Mouse (Mus musculus) lung, embryonic 15.5 days (tissue): Measurements from ENCODE around the gene Prss33. TPM values are rescaled to one million over a fixed set of nuclear protein-coding genes. Genes with fewer than 3 reads are reported as not detected.

Experiments used
- ATAC-seq: fragments of 200-750 bp; cut with Nextera tagmentation; 2 replicates; pipeline ENCODE4 v1.8.0; 2017; ENCODE audit warnings: moderate number of reproducible peaks, borderline replicate concordance; ENCODE audit not compliant: low FRiP score, low TSS enrichment; ENCODE audit errors: extremely low read depth
- H3K27ac ChIP-seq: fragments of 300-500 bp; sonication (generic); 2 replicates; pipeline ENCODE4 v1.5.1; 2015; ENCODE audit warnings: moderate library complexity, mild to moderate bottlenecking, inconsistent platforms
- H3K27me3 ChIP-seq: fragments of 300-500 bp; sonication (generic); 2 replicates; pipeline ENCODE4 v1.6.1; 2015; ENCODE audit warnings: inconsistent platforms
- H3K36me3 ChIP-seq: fragments of 300-500 bp; sonication (generic); 2 replicates; pipeline ENCODE4 v1.6.1; 2015; ENCODE audit warnings: inconsistent platforms
- H3K4me1 ChIP-seq: fragments of 300-500 bp; sonication (generic); 2 replicates; pipeline ENCODE4 v1.6.1; 2015; ENCODE audit warnings: inconsistent platforms
- H3K4me2 ChIP-seq: fragments of 300-500 bp; sonication (generic); 2 replicates; pipeline ENCODE4 v1.6.1; 2015; ENCODE audit warnings: inconsistent platforms, mild to moderate bottlenecking, moderate library complexity
- H3K4me3 ChIP-seq: fragments of 300-500 bp; sonication (generic); 2 replicates; pipeline ENCODE4 v1.5.1; 2015; ENCODE audit warnings: mild to moderate bottlenecking, inconsistent platforms
- H3K9ac ChIP-seq: fragments of 300-500 bp; sonication (generic); 2 replicates; pipeline ENCODE4 v1.6.1; 2015; ENCODE audit warnings: inconsistent platforms
- H3K9me3 ChIP-seq: fragments of 300-500 bp; sonication (generic); 2 replicates; pipeline ENCODE4 v1.6.1; 2016; ENCODE audit warnings: inconsistent platforms
- WGBS: fragments of 180-500 bp; shearing (Covaris S2); methylation state at CpG from one replicate; pipeline ENCODE4 v1.1.7; 2015; 5-methylcytosine and 5-hydroxymethylcytosine counted together
- polyA plus RNA-seq: library from polyadenylated mRNA; unstranded; fragments of >200 nt; fragmentation: Nextera tagmentation; extraction: Ambion mirVana; gene quantifications from 2 replicates; pipeline ENCODE4 v1.2.1, GENCODE M21; 2015

The Prss33 gene
- polyA plus RNA-seq, 1 experiment from 2014 or later: 0.12 TPM

DNA sequence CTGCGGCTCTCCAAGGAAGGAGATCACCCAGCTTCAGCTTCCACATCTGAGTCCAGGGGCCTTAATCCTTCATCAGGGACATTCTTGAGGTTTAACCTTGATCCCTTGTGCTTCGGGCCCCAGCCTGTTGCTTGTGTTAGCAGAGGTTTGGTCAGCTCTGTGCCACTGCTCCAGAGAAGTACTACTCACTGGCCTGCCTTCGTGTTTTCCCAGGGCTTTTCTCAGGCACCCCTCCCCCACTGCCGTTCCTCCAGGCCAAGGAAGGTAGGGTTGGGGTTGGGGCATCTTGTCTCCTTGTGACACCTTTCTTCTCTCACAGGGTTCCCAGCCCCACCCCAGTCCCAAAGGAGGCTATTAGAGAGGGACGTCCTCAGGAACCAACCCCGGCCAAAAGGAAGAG is 13.8 kb downstream of the Prss33 start:
- ATAC-seq: peak; percentile 27; the same call in 1 of the 2 replicates
- no peak overlapping the region for H3K9ac ChIP-seq
- 54% methylated on average over 5 of the region's 6 CpGs for WGBS
- peaks cover 12% of the 10 kb centered on the region; the same call in 1 of the 2 replicates for H3K9me3 ChIP-seq
- no peak overlapping the region for H3K4me3 ChIP-seq
- no peak overlapping the region for H3K27ac ChIP-seq
- no peak overlapping the region for H3K4me2 ChIP-seq
- H3K27me3 ChIP-seq: no peaks in the 10 kb centered on the region
- H3K36me3 ChIP-seq: peaks cover 97% of the 10 kb centered on the region
- H3K4me1 ChIP-seq: peaks cover 5% of the 10 kb centered on the region

DNA sequence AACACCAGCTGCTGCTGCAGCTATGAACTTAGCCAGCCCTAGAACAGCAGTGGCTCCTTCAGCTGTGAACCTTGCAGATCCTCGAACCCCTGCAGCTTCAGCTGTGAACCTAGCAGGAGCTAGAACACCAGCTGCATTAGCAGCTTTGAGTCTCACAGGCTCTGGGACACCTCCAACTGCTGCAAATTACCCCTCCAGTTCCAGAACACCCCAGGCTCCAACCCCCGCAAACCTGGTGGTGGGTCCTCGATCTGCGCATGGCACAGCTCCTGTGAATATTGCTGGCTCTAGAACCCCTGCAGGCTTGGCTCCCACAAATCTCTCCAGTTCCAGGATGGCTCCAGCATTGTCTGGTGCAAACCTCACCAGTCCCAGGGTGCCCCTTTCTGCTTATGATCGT is 15.1 kb downstream of the Prss33 start:
- H3K27ac ChIP-seq: no peak overlapping the region
- H3K9me3 ChIP-seq: peaks cover 12% of the 10 kb centered on the region; the same call in 1 of the 2 replicates
- ATAC-seq: no peak
- no peaks in the 10 kb centered on the region for H3K27me3 ChIP-seq
- no peaks in the 10 kb centered on the region for H3K4me1 ChIP-seq
- WGBS: 97% methylated on average over 5 of the region's 5 CpGs
- H3K4me2 ChIP-seq: no peak overlapping the region
- no peak overlapping the region for H3K9ac ChIP-seq
- H3K36me3 ChIP-seq: peaks cover 99% of the 10 kb centered on the region
- no peak overlapping the region for H3K4me3 ChIP-seq

DNA sequence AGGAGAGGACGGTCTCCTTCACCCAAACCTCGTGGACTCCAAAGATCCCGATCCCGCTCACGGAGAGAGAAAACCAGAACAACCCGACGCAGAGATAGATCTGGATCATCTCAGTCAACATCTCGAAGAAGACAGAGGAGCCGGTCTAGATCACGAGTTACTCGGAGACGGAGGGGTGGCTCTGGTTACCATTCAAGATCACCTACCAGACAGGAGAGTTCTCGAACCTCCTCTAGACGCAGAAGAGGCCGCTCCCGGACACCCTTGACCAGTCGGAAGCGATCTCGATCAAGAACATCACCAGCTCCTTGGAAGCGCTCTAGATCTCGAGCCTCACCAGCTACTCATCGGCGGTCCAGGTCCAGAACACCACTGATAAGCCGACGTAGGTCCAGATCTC is 16.6 kb downstream of the Prss33 start:
- no peak overlapping the region for H3K9ac ChIP-seq
- H3K4me1 ChIP-seq: no peaks in the 10 kb centered on the region
- peaks cover 99% of the 10 kb centered on the region for H3K36me3 ChIP-seq
- H3K4me2 ChIP-seq: no peak overlapping the region
- ATAC-seq: no peak
- H3K9me3 ChIP-seq: peaks cover 12% of the 10 kb centered on the region; the same call in 1 of the 2 replicates
- H3K27ac ChIP-seq: no peak overlapping the region
- 97% methylated on average over 25 of the region's 25 CpGs for WGBS
- no peak overlapping the region for H3K4me3 ChIP-seq
- no peaks in the 10 kb centered on the region for H3K27me3 ChIP-seq

DNA sequence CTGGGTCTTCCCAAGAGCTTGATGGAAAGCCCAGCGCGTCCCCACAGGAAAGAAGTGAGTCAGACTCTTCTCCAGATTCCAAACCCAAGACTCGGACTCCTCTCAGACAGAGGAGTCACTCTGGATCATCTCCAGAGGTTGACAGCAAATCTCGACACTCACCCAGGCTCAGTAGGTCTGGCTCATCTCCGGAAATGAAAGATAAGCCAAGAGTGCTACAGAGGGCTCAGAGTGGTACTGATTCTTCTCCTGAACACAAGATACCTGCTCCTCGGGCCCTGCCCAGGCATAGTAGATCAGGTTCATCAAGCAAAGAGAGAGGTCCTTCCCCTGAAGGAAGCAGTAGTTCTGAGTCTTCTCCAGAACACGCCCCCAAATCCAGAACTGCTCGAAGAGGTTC is 17.3 kb downstream of the Prss33 start:
- H3K9me3 ChIP-seq: peaks cover 12% of the 10 kb centered on the region; the same call in 1 of the 2 replicates
- no peak overlapping the region for H3K4me3 ChIP-seq
- no peaks in the 10 kb centered on the region for H3K27me3 ChIP-seq
- H3K27ac ChIP-seq: no peak overlapping the region
- H3K4me1 ChIP-seq: no peaks in the 10 kb centered on the region
- peaks cover 99% of the 10 kb centered on the region for H3K36me3 ChIP-seq
- 97% methylated on average over 8 of the region's 8 CpGs for WGBS
- no peak overlapping the region for H3K4me2 ChIP-seq
- no peak for ATAC-seq
- no peak overlapping the region for H3K9ac ChIP-seq

DNA sequence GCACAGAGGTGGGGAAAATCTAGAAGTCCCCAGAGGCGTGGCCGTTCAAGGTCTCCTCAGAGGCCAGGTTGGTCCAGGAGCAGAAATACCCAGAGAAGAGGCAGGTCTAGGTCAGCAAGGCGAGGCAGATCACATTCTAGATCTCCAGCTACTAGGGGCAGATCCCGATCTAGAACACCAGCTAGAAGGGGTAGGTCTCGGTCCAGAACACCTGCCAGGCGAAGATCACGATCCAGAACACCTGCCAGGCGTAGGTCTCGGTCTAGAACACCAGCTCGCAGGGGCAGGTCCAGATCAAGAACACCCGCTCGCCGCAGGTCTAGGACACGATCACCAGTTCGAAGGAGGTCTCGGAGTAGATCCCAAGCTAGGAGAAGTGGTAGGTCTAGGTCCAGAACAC is 20.2 kb downstream of the Prss33 start:
- no peak for ATAC-seq
- no peak overlapping the region for H3K27ac ChIP-seq
- peaks cover 97% of the 10 kb centered on the region for H3K36me3 ChIP-seq
- WGBS: 98% methylated on average over 16 of the region's 16 CpGs
- no peak overlapping the region for H3K4me2 ChIP-seq
- H3K9ac ChIP-seq: no peak overlapping the region
- H3K4me3 ChIP-seq: no peak overlapping the region
- no peaks in the 10 kb centered on the region for H3K27me3 ChIP-seq
- H3K4me1 ChIP-seq: no peaks in the 10 kb centered on the region
- H3K9me3 ChIP-seq: peaks cover 12% of the 10 kb centered on the region; the same call in 1 of the 2 replicates

DNA sequence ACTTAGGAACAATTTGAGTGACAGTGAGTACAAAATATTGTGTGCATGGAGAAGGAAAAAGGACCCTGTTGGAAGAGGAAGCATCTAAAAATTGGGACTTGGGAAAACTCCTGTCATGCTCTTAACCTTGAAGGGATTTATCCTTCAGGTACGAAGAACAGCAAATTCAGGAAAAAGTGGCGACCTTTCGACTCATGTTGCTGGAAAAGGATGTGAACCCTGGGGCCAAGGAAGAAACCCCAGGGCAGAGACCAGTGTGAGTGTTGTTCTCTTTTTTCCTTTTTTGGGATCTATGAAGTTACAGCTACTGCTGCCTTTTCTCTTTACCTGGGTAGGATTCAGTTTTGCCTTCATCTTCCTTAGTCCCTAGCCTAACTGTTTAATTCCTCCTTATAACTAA is 27.9 kb downstream of the Prss33 start:
- no peak overlapping the region for H3K4me2 ChIP-seq
- H3K9me3 ChIP-seq: no peaks in the 10 kb centered on the region
- H3K4me1 ChIP-seq: peaks cover 26% of the 10 kb centered on the region
- H3K4me3 ChIP-seq: no peak overlapping the region
- 89% methylated on average over 3 of the region's 3 CpGs for WGBS
- no peak overlapping the region for H3K27ac ChIP-seq
- H3K27me3 ChIP-seq: no peaks in the 10 kb centered on the region
- H3K36me3 ChIP-seq: peaks cover 63% of the 10 kb centered on the region
- H3K9ac ChIP-seq: no peak overlapping the region
- no peak for ATAC-seq

DNA sequence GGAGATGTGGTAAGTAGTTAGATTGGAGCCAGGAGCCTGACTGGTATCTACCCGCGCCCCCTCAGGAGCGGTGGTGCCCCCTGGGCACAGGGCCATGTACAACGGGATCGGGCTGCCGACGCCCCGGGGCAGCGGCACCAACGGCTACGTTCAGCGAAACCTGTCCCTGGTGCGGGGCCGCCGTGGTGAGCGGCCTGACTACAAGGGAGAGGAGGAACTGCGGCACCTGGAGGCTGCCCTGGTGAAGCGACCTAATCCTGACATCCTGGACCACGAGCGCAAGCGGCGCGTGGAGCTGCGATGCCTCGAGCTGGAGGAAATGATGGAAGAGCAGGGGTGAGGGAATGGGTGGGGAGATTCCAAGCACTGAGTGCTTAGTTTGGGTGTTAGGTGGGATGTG is 29.0 kb downstream of the Prss33 start:
- 67% methylated on average over 25 of the region's 25 CpGs for WGBS
- H3K27ac ChIP-seq: no peak overlapping the region
- H3K27me3 ChIP-seq: no peaks in the 10 kb centered on the region
- ATAC-seq: no peak
- H3K4me2 ChIP-seq: peak overlapping the region; percentile 73
- H3K4me1 ChIP-seq: peaks cover 29% of the 10 kb centered on the region
- H3K9ac ChIP-seq: no peak overlapping the region
- 0 out of 2 replicates have a peak overlapping the region, but pooled peaks have one; percentile 11 for H3K4me3 ChIP-seq
- H3K36me3 ChIP-seq: peaks cover 52% of the 10 kb centered on the region
- no peaks in the 10 kb centered on the region for H3K9me3 ChIP-seq

DNA sequence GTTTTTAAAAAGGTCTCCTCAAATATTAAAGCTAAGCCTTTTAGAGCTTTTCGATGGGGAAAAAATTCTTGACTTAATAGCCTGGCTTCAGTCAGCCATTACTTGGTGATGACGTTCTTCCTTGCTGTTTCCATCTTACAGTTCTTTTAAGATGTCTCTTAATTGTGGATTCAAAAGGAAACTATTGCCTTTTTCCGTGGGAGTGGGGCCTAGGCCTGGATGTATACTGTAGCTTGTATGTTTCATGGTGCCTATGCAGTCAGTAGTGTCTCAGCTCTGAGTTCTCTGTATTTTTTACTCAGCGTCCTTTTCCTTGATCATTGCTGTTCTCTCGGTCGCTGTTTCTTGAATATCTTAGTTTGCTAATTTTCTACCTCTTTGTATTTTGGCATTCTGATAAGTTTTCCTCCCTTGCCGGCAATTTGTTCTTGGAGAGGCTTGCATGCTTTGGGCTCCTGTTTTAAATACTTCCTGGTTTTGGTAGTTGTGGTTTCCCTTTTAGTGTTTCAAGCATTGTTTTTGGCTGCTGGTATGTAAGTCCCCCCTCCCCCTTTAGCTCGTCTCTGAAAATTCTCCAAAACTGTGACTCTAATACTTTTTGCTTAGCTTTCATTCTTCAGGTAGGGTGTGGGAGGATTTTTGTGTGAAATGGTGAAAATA is 31.3 kb downstream of the Prss33 start:
- H3K27me3 ChIP-seq: no peaks in the 10 kb centered on the region
- H3K4me2 ChIP-seq: peak overlapping the region; percentile 73
- H3K4me1 ChIP-seq: peaks cover 29% of the 10 kb centered on the region
- WGBS: under 1% methylated on average over 8 of the region's 8 CpGs
- H3K9ac ChIP-seq: peak overlapping the region; percentile 98
- 0 out of 2 replicates have a peak overlapping the region, but pooled peaks have one; percentile 17 for H3K27ac ChIP-seq
- H3K36me3 ChIP-seq: peaks cover 29% of the 10 kb centered on the region
- no peak for ATAC-seq
- H3K9me3 ChIP-seq: no peaks in the 10 kb centered on the region
- H3K4me3 ChIP-seq: peak overlapping the region; percentile 86

DNA sequence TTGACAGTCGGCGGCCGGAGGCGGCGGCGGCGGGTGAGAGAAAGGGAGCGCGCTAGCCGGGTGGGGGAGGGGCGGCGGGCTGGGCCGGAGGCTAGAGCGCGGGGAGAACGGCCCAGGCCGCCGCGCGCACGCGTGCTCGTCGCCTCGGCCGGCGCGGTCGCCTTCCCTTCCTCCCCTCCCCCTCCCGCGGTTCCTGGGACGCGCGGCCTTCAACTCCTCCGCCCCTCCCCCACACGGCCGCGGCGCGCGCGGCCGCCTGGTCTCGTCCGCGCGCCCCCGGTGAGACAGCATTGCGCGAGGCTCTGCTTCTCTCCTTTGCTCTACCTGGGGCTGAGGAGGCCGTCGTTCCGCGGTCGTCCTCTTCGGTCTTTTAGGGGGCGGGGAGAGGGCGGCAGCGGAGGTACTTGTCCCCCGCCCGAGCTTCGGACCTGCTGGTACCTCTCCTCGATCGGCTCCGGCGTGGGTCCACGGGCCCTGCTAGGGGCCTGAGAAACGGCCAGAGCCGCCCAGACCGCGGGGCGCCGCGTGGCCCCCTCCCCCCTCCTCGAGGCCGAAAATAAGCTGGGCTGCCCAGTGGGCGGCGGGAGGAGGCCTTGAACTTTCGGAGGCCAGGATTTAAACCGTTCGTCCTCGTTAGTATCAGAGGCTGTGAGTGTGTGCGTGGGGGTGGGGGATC is 32.4 kb downstream of the Prss33 start:
- peak; percentile 65 for ATAC-seq
- Histone ChIP-seq H3K27ac (peak overlapping the region; percentile 96), H3K36me3 (peaks cover 19% of the 10 kb centered on the region), H3K9ac (peak overlapping the region; percentile 98), H3K27me3 (no peaks in the 10 kb centered on the region), H3K4me1 (peaks cover 29% of the 10 kb centered on the region), H3K4me3 (peak overlapping the region; percentile 86), H3K4me2 (peak overlapping the region; percentile 73), H3K9me3 (no peaks in the 10 kb centered on the region)
- WGBS: 1% methylated on average over 69 of the region's 83 CpGs

DNA sequence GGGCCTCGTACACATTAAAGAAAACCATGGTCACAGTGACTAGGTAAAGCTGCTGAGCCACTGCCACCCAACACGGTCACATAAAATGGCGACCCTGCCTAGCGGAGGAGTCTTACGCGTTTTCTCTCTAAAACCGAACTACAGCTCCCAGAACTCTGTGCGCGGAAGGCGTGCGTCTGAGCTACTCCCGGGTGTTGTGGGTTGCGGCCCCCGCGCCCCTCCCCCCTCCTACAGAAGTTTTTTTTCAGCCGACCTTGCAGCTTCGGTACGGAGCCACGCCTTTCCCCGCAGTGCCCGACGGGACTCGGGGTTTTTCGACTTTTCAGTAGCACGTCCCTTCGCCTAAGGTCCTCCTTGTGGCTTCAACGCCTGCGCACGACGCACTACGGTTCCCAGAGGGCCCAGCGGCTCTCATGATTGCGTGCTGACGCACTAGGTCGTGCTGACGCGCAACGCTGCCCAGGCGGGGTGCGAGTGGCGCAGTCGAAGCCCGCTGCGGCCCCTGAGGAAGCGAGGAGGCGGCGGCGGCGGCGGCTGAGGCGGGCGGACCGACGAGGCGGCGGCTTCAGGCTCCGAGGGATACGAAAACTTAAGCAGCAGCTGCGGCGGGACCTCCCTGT is 33.0 kb downstream of the Prss33 start:
- ATAC-seq: peak; percentile 99
- Histone ChIP-seq H3K9ac (peak overlapping the region; percentile 98), H3K27ac (peak overlapping the region; percentile 96), H3K9me3 (no peaks in the 10 kb centered on the region), H3K4me2 (peak overlapping the region; percentile 59), H3K36me3 (peaks cover 12% of the 10 kb centered on the region), H3K4me3 (peak overlapping the region; percentile 86), H3K4me1 (peaks cover 29% of the 10 kb centered on the region), H3K27me3 (no peaks in the 10 kb centered on the region)
- under 1% methylated on average over 60 of the region's 60 CpGs for WGBS

DNA sequence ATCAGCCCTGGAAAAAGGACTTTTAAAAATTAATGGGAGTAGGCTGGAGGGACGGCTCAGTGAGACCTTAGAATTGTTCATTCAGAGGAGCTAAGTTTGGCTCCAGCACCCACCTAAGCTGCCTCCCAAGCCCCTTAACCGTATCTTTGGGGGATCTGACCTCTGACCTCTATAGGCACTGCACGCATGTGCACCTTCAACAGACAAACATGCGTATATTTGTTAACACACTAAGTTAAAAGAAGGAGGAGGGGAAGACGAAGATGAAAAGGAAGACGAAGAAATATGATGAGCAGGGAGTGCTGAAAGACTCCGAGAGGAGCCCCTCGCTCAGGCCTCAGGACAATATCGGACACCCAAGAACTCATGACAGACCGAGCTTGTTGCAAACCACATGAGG is 34.2 kb downstream of the Prss33 start:
- Histone ChIP-seq H3K4me3 (no peak overlapping the region), H3K9me3 (no peaks in the 10 kb centered on the region), H3K27me3 (no peaks in the 10 kb centered on the region), H3K36me3 (no peaks in the 10 kb centered on the region), H3K4me2 (no peak overlapping the region), H3K4me1 (peaks cover 22% of the 10 kb centered on the region), H3K9ac (no peak overlapping the region), H3K27ac (no peak overlapping the region)
- 90% methylated on average over 10 of the region's 10 CpGs for WGBS
- ATAC-seq: no peak

DNA sequence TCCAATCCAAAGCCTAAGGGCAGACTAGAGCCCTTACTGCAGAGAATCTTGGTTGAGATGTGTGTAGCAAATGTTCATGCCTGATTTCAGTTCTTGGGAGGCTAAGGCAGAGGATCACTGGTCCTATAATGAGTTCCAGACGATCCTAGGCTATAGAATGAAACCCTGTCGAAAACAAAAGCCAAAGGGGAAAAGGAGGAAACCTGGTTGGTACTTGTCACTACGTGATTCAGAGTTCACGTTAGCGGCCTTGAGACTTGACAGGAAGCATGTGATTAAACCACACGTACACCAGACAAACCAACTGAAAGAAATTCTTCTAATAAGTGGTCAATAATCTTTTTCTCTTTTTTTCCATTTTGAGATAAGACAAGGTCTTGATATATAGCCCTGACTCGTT is 38.5 kb downstream of the Prss33 start:
- Histone ChIP-seq H3K4me2 (no peak overlapping the region), H3K4me1 (peaks cover 2% of the 10 kb centered on the region; the same call in 1 of the 2 replicates), H3K27ac (no peak overlapping the region), H3K4me3 (no peak overlapping the region), H3K27me3 (no peaks in the 10 kb centered on the region), H3K9me3 (no peaks in the 10 kb centered on the region), H3K9ac (no peak overlapping the region), H3K36me3 (no peaks in the 10 kb centered on the region)
- 65% methylated on average over 7 of the region's 7 CpGs for WGBS
- no peak for ATAC-seq
